Mouse (Mus musculus) bone marrow, adult 2 months (tissue): ENCODE results near the gene Gm17581.

Experiments used
- CTCF ChIP-seq: fragments of 200-500 bp; IDR thresholded peaks from 2 replicates; pipeline ENCODE4 v1.5.1; 2011; ENCODE audit warnings: low read length, control low read depth; ENCODE audit not compliant: control insufficient read depth, insufficient read depth
- POLR2A ChIP-seq: fragments of 200-500 bp; IDR thresholded peaks from 2 replicates; pipeline ENCODE4 v1.6.1; 2011; ENCODE audit warnings: low read depth, mild to moderate bottlenecking, control low read depth, low read length, borderline replicate concordance; ENCODE audit not compliant: control insufficient read depth

- no peak for TF ChIP-seq POLR2A
- peak; percentile 67 for TF ChIP-seq CTCF
These were observed 20.1 kb upstream of the Gm17581 start for GRCm38 (mm10) chr2:155755746-155756145.
